Mouse (Mus musculus) embryonic facial prominence, embryonic 12.5 days (tissue): ENCODE measurements around the gene Msh5. TPM values are rescaled to one million over a fixed set of nuclear protein-coding genes. Genes with fewer than 3 reads are reported as not detected.
"Not testable (repeated sequence)": the region's sequence is repeated elsewhere in the genome, so short reads cannot be mapped to it uniquely, and the experiment has no call there.

Experiments used
- ATAC-seq: fragments of 200-750 bp; cut with Nextera tagmentation; 2 replicates; pipeline ENCODE4 v1.8.0; 2017; ENCODE audit not compliant: insufficient number of reproducible peaks, insufficient read depth, low FRiP score, low TSS enrichment
- H3K27ac ChIP-seq: fragments of 300-500 bp; sonication (generic); 2 replicates; pipeline ENCODE4 v1.5.1; 2016; ENCODE audit warnings: mild to moderate bottlenecking
- H3K27me3 ChIP-seq: fragments of 300-500 bp; sonication (generic); 2 replicates; pipeline ENCODE4 v1.6.1; 2016; ENCODE audit warnings: mild to moderate bottlenecking, moderate library complexity
- H3K36me3 ChIP-seq: fragments of 300-500 bp; sonication (generic); 2 replicates; pipeline ENCODE4 v1.6.1; 2016; ENCODE audit warnings: mild to moderate bottlenecking
- H3K4me1 ChIP-seq: fragments of 300-500 bp; sonication (generic); 2 replicates; pipeline ENCODE4 v1.6.1; 2016
- H3K4me2 ChIP-seq: fragments of 300-500 bp; sonication (generic); replicated peaks from 2 replicates; pipeline ENCODE4 v1.6.1; 2016; ENCODE audit warnings: mild to moderate bottlenecking, moderate library complexity
- H3K4me3 ChIP-seq: fragments of 300-500 bp; sonication (generic); 2 replicates; pipeline ENCODE4 v1.5.1; 2016; ENCODE audit warnings: mild to moderate bottlenecking
- H3K9ac ChIP-seq: fragments of 300-500 bp; sonication (generic); 2 replicates; pipeline ENCODE4 v1.6.1; 2016; ENCODE audit warnings: mild to moderate bottlenecking, moderate library complexity
- H3K9me3 ChIP-seq: fragments of 300-500 bp; sonication (generic); 2 replicates; pipeline ENCODE4 v1.6.1; 2016; ENCODE audit warnings: mild to moderate bottlenecking, moderate library complexity
- WGBS: fragments of 180-500 bp; shearing (Covaris S2); methylation state at CpG from one replicate; pipeline ENCODE4 v1.1.7; 2016; 5-methylcytosine and 5-hydroxymethylcytosine counted together
- polyA plus RNA-seq: library from polyadenylated mRNA; unstranded; fragments of >200 nt; fragmentation: Nextera tagmentation; extraction: Ambion mirVana; gene quantifications from 2 replicates; pipeline ENCODE4 v1.2.1, GENCODE M21; 2016

Msh5 gene
- polyA plus RNA-seq, 1 experiment from 2014 or later, result 4.2 TPM

DNA sequence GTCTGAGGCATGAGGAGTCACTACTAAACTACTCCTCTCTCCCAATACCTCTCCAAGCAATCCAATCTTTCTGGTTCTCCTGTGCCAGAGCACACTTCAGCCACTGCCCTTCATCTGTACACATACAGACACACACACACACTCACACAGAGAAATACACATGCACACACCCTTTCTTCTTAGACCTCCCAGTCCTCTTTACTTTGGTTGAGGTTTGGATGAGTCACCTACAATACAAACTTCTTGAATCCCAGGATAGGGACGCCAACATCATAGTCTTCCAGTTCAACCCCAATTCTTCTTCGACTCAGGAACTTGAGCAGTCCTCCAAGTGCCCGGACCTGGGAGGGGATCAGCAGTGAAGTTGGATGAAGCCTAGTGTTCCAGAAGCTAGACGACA is 2.8 kb downstream of the Msh5 start:
- Histone ChIP-seq H3K4me1 (peaks cover 16% of the 10 kb centered on the region), H3K27ac (0 out of 2 replicates have a peak overlapping the region, but pooled peaks have one; percentile 5), H3K9me3 (no peaks in the 10 kb centered on the region), H3K4me3 (no peak overlapping the region), H3K27me3 (no peaks in the 10 kb centered on the region), H3K36me3 (no peaks in the 10 kb centered on the region), H3K9ac (no peak overlapping the region), H3K4me2 (no peak overlapping the region)
- ATAC-seq, result no peak
- WGBS, result 79% methylated on average over 4 of the region's 4 CpGs

DNA sequence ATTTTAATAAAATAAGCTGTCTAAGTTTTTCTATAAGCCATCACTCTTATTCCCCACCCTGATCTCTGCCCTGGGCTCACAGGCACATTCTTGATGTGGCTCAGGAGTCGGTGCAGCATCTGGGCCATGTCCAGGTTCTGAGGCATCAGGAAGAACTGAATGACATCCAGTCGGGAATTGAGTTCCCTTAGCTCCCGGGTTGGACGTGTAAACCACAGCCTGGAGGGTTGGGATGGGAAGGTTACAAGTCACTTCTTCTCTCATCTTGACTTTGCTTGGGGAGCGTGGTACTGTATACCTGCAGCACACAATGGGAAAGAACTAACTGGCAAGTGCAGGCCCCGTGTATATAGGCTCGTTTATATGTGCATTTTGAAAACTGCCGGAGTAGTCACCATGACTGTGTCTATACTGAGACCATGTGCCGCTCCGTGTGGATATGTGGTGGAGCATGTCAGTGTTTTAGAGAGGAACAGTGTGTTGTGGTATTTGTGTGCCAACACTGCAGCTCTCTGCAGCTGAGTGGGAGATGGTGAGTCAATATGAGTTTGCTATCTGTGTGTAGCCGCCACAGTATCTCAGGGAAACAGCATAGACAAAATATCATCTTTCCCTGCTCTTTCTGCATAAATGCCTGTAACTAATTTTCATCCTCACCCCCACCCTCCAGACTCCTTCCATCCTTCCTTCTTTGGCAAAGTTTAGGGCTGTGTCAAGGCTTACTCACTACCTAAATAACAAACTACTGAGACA is 7.2 kb downstream of the Msh5 start:
- Histone ChIP-seq H3K9ac (no peak overlapping the region), H3K9me3 (no peaks in the 10 kb centered on the region), H3K27ac (no peak overlapping the region), H3K36me3 (no peaks in the 10 kb centered on the region), H3K4me3 (no peak overlapping the region), H3K4me2 (no peak overlapping the region), H3K27me3 (no peaks in the 10 kb centered on the region), H3K4me1 (no peaks in the 10 kb centered on the region)
- no peak for ATAC-seq
- 85% methylated on average over 11 of the region's 11 CpGs for WGBS

DNA sequence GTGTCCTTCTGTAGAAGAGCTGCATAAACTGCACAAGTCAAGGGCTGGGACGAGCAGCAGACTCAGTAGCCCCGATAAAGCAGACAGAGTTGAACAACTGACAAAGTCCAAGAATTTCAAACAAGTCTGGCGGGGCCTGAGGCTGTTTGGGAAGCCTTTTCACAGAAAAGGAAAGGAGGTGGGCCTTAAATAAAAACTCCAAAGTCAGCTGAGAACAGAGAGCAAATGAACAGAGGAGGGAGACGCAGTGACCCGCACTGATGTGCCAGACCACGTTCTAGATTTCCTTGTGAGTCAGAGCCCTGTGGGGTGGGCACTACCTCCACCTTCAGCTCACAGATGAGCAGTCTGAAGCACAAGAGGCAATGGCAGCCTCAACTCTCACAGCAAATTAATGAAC is 11.6 kb downstream of the Msh5 start:
- peaks cover 2% of the 10 kb centered on the region; the same call in 1 of the 2 replicates for H3K4me1 ChIP-seq
- WGBS, result 68% methylated on average over 6 of the region's 6 CpGs
- no peak overlapping the region for H3K4me3 ChIP-seq
- H3K9me3 ChIP-seq, result no peaks in the 10 kb centered on the region
- no peak overlapping the region for H3K27ac ChIP-seq
- H3K4me2 ChIP-seq, result no peak overlapping the region
- no peak for ATAC-seq
- no peaks in the 10 kb centered on the region for H3K36me3 ChIP-seq
- H3K9ac ChIP-seq, result no peak overlapping the region
- H3K27me3 ChIP-seq, result no peaks in the 10 kb centered on the region

DNA sequence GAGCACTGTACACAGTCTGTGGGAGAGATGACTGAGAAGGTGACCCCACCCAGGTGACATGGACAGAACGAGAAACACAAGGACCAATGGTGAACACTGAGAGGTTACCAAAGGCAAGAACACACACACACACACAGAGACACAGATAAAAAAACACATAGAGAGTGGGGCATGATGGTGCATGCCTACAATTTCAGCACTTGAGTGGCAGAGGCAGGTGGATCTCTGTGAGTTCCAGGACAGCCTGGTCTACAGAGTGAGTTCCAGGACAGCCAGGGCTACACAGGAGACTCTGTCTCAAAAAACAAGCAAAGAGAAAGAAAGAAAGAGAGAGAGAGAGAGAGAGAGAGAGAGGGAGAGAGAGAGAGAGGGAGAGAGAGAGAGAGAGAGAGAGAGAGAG is 12.8 kb downstream of the Msh5 start:
- not testable (repeated sequence) for H3K27me3 ChIP-seq, ATAC-seq, H3K4me2 ChIP-seq, H3K4me3 ChIP-seq, H3K36me3 ChIP-seq, H3K9me3 ChIP-seq, H3K9ac ChIP-seq, H3K27ac ChIP-seq, H3K4me1 ChIP-seq
- 79% methylated on average over 1 of the region's 1 CpGs for WGBS

DNA sequence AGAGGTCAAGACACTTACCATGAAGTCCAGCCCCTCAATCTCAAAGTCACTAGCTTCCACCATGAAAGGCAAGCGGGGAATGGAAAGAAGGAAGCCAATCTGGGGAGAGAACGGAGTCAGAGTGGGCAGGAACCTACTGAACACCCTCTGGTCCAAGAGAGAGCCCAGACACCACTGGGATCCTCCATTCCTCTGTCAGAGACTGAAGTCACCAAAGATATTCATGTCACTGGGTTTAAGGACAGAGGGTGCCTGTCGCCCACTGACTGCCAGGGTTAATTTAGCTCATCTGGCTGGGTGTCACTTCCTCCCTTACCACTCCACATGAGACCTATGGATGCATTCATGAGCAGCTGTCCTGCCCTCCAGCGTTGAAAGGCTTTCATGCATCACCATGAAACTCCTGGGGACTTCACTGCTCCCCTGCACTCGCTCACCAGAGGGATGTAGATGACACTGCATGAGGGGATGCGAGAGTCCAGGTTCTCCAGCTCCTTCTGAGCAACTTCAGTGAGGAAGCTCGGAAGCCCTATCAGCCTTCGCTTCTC is 14.1 kb downstream of the Msh5 start:
- Histone ChIP-seq H3K9me3 (no peaks in the 10 kb centered on the region), H3K9ac (no peak overlapping the region), H3K36me3 (no peaks in the 10 kb centered on the region), H3K27me3 (no peaks in the 10 kb centered on the region), H3K27ac (no peak overlapping the region), H3K4me2 (no peak overlapping the region), H3K4me3 (no peak overlapping the region), H3K4me1 (peaks cover 11% of the 10 kb centered on the region)
- ATAC-seq, result no peak
- 72% methylated on average over 8 of the region's 8 CpGs for WGBS

DNA sequence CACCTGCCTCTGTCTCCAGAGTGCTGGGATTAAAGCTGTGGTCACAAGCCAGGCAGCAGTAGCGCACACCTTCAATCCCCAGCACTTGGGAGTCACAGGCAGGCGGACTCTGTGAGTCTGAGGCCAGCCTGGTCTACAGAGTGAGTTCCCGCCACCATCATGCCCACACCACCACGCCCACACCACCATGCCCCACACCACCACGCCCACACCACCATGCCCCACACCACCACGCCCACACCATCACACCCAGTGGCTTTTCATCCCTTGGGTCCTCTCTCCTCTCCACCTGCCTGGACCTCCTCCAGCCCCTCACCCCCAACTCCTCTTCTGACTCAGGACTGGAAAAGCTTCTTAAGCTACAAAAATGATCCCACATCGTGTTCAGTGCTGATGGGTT is 14.7 kb downstream of the Msh5 start:
- Histone ChIP-seq H3K27ac (no peak overlapping the region), H3K9ac (no peak overlapping the region), H3K4me3 (no peak overlapping the region), H3K36me3 (no peaks in the 10 kb centered on the region), H3K4me2 (no peak overlapping the region), H3K4me1 (peaks cover 14% of the 10 kb centered on the region), H3K9me3 (no peaks in the 10 kb centered on the region), H3K27me3 (no peaks in the 10 kb centered on the region)
- ATAC-seq, result no peak
- WGBS, result 86% methylated on average over 7 of the region's 7 CpGs

DNA sequence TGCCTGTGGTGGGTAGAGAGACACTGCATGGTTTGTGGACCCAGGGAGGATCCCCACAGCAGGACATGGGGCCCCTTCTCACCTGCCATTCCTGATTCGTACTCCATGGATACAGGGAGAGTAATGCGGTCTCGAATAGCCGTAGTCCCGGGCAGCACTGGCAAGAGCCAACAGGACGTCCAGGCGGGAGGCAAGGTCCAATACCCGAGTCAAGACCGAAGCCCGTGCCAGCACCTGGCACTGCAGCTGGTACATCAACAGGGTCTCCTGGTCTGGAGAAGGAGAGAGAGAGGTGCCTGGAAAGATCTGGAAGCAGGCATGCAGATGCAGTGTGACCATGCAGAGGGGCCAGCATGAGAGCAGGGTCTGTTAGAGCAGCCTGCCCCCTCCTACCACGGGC is 15.3 kb downstream of the Msh5 start:
- H3K27me3 ChIP-seq, result no peaks in the 10 kb centered on the region
- H3K36me3 ChIP-seq, result no peaks in the 10 kb centered on the region
- H3K9ac ChIP-seq, result peak overlapping the region; percentile 8; the same call in 1 of the 2 replicates
- peaks cover 17% of the 10 kb centered on the region for H3K4me1 ChIP-seq
- H3K27ac ChIP-seq, result no peak overlapping the region
- no peaks in the 10 kb centered on the region for H3K9me3 ChIP-seq
- ATAC-seq, result no peak
- WGBS, result 91% methylated on average over 11 of the region's 11 CpGs
- no peak overlapping the region for H3K4me3 ChIP-seq
- H3K4me2 ChIP-seq, result no peak overlapping the region

DNA sequence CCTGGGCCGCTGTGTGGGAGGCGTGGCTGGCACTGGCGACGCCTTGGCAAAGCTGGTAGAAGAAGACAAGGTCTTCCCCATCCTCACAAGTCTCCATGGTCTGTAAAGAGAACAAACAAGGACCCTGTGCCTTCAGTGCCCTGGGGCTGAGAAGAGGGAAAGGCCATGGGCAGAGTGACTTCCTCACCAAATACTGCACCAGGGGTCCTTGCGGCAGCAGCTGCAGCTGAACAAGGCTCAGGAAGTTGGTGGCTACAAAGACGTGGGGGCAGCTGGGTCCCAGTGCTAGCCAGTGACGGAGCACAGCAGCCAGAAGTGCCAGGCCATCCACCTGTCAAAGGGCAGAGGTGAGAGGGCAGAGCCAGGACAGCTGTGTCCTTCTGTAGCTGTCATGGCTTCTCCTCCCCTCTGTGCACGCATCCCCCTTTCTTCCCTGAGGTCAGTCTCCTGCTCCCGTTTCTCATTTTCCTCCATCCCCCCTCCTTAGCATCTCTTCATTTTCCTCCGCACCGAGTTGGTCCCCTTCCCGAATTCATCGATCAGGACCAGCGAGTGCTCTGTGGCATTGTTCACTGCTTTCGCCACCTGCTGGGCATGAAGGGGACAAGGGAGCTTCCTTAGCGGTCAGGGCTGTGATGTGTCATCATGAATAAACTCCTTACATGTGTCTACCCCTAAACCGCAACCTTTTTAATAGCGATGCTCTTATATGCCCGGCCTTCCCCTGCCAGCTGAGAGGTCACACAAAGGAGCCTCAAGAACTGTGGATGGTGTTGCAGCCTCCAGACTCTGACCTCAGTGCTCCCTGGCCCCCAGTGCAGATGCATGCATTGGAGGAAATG is 16.6 kb downstream of the Msh5 start:
- peaks cover 19% of the 10 kb centered on the region for H3K4me1 ChIP-seq
- WGBS, result 32% methylated on average over 19 of the region's 19 CpGs
- no peak for ATAC-seq
- H3K9ac ChIP-seq, result no peak overlapping the region
- H3K4me3 ChIP-seq, result no peak overlapping the region
- no peaks in the 10 kb centered on the region for H3K36me3 ChIP-seq
- no peaks in the 10 kb centered on the region for H3K9me3 ChIP-seq
- H3K4me2 ChIP-seq, result no peak overlapping the region; the same call in 1 of the 2 replicates
- no peaks in the 10 kb centered on the region for H3K27me3 ChIP-seq
- H3K27ac ChIP-seq, result no peak overlapping the region

DNA sequence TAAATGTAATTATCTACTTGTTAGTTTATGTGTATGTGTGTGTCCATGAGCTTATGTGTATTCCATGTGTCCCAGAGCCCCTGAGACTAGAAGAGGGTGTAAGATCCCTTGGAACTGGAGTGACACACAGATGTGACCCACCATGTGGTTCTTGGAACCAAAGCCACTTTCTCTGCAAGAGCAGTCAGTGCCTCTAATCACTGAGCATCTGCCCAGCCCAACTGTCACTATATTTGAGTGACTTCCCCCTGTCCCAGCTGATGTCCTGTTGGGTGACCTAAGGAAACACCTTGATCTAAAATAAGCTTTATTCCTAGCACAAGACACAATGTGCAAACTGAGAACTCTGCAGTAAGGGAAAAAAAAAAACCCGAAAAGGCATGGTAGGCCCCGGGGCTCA is 18.2 kb downstream of the Msh5 start:
- WGBS, result 71% methylated on average over 2 of the region's 2 CpGs
- H3K9ac ChIP-seq, result no peak overlapping the region
- H3K27me3 ChIP-seq, result no peaks in the 10 kb centered on the region
- ATAC-seq, result no peak
- no peak overlapping the region for H3K4me2 ChIP-seq
- peaks cover 25% of the 10 kb centered on the region for H3K4me1 ChIP-seq
- no peak overlapping the region for H3K4me3 ChIP-seq
- no peak overlapping the region for H3K27ac ChIP-seq
- H3K9me3 ChIP-seq, result no peaks in the 10 kb centered on the region
- no peaks in the 10 kb centered on the region for H3K36me3 ChIP-seq

DNA sequence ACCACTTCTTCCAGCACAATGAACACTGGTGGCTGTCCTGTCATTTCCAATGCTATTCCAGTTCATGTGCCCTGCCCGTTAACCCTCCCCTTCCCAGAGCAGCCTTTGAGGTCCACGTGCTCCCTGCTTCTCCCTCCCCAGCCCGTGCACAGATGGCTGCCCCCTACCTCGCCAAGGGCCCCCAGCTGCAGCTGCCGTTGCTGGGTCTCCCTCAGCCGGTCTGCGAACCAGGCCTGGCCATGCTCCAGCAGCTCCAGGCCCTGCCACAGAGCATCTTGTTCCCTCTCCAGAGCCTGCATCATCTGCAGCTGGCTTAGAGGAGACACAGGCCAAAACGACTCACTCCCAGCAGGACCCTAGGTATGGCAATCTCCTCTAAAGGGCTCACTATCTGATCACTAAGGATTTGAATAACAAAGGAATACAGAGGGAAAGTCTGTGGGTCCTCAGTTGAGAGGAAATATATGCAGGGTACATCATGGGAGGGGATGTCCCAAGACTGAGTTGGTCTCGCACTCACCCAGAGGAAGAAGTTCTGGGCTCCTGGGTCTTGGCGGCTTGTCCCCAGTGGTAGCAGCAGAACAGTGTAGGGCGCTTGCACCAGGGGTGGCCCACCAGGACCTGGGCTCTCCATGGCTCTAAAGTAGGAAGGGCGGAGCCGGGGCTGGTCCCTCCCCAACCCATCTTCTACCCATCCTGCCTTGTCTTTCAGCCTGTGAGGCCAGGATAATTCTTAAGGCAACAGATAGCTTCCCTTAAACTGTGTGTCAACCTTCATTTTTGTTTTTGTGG is 19.1 kb downstream of the Msh5 start, which contains the start of gene Sapcd1:
TSS of gene Sapcd1 (minus strand) at position 740 of the 792 bp plus-strand sequence.
- WGBS, result 33% methylated on average over 13 of the region's 13 CpGs
- H3K27ac ChIP-seq, result peak within 1 kb of the TSS; percentile 75

DNA sequence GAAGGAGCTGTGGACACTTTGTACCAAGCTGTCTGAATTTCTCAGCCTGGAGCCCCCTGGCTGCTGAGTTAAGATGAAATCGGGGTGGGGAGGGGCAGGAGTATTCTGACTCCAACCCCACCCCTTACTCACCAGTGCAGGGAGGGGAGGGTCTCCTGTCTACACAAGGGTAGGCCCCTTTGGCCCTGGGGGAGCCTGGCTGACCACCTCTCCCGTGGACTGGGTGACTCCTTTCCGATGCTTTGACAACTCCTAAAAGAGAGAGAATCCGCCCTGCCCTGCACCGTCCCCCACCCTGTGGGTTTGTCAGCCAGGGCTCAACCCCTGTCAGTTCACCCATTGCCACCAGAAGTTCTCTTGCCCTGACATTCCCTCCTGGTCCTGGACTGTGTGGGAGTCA is 20.3 kb downstream of the Msh5 start:
- Histone ChIP-seq H3K9me3 (no peaks in the 10 kb centered on the region), H3K4me1 (peaks cover 32% of the 10 kb centered on the region), H3K4me3 (no peak overlapping the region), H3K27ac (peak overlapping the region; percentile 58; the same call in 1 of the 2 replicates), H3K9ac (no peak overlapping the region), H3K27me3 (no peaks in the 10 kb centered on the region), H3K36me3 (no peaks in the 10 kb centered on the region), H3K4me2 (no peak overlapping the region)
- no peak for ATAC-seq
- 80% methylated on average over 5 of the region's 5 CpGs for WGBS

More for the DNA sequence above, 19.1 kb downstream of the Msh5 start, which contains the start of gene Sapcd1:
- H3K36me3 ChIP-seq, result no peaks in the 10 kb centered on the region
- H3K4me3 ChIP-seq, result 0 out of 2 replicates have a peak within 1 kb of the TSS, but pooled peaks have one; percentile 10
- peak within 1 kb of the TSS; percentile 40 for H3K4me2 ChIP-seq
- no peaks in the 10 kb centered on the region for H3K27me3 ChIP-seq
- peak within 1 kb of the TSS; percentile 46 for H3K9ac ChIP-seq
- no peaks in the 10 kb centered on the region for H3K9me3 ChIP-seq
- ATAC-seq, result peak; percentile 72
- peaks cover 25% of the 10 kb centered on the region for H3K4me1 ChIP-seq
